Mouse (Mus musculus) CD8-positive naive resting alpha-beta T cell, adult 2 months (primary cell): ENCODE measurements around the gene Pnrc1.

Source experiments
- DNase-seq, 2 experiments: peaks; one replicate each; pipeline ENCODE4 v3.0.0; 2022; ENCODE audit warnings: low read depth in 2 of 2, low spot score in 2 of 2

Gene Pnrc1

GRCm38 (mm10) chr4:33224003-33224675, 65.8 kb downstream of the Pnrc1 start:
- no peak for DNase-seq

GRCm38 (mm10) chr4:33221847-33222246, 68.1 kb downstream of the Pnrc1 start:
- no peak for DNase-seq

GRCm38 (mm10) chr4:33208881-33209841, 80.8 kb downstream of the Pnrc1 start, which contains the start of gene Srsf12:
TSS of gene Srsf12 (plus strand) at chr4:33208991.
- DNase-seq: peak; percentile 30 to 35

- DNase-seq: no peak
Observed at GRCm38 (mm10) chr4:33207551-33207950, 82.4 kb downstream of the Pnrc1 start.

GRCm38 (mm10) chr4:33204682-33205081, 85.3 kb downstream of the Pnrc1 start:
- DNase-seq: peak; percentile 15 to 38

- DNase-seq: no peak
Observed at GRCm38 (mm10) chr4:33198117-33198516, 91.8 kb downstream of the Pnrc1 start.
